Mouse (Mus musculus) 3134 (cell line): Measurements from ENCODE around the gene Snapin.
A peak's percentile ranks its signal among the peaks of the same experiment; 100 is the strongest.

Experiments used
- DNase-seq: peaks from one replicate; pipeline ENCODE4 v3.0.0-alpha.2; 2011; ENCODE audit warnings: low spot score; ENCODE audit not compliant: insufficient read length; ENCODE audit errors: extremely low read depth

The Snapin gene

DNA sequence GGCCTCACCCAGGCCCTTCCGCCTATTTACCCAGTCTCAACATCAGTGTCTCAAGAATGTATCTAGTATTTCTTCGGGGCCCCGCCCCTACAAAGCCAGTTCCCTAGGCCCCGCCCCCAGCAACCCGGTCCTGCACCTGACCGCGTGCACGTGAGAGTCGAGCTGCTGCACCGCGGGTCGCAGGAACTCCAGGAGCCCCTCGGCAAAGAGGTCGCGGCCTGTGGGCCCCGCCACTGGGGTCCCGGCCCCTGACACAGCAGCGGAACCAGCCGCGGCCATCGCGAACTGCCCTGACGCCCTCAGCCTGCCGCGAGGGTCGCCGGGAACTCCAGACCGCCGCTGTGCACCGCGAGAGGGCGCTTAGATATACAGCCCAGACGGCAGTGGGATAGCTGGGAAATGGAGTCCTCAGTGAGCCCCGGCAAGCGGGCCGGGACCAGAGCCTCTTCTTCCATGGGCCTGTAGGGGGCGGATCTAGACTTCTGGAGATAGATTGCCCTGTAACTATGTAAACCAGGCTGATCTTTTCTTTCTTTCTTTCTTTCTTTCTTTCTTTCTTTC is at the start of gene Snapin:
Gene Snapin, minus strand, starts transcription at position 338 of the 561 bp plus-strand sequence.
- peak; percentile 96 for DNase-seq

- DNase-seq = no peak
These were observed 47.1 kb upstream of the Snapin start for GRCm38 (mm10) chr3:90537905-90538296.

- peak; percentile 72 for DNase-seq
These were observed 46.5 kb upstream of the Snapin start, which contains the start of gene S100a16 for GRCm38 (mm10) chr3:90537141-90537904. Gene S100a16 (plus strand): TSS chr3:90537254.

- DNase-seq = no peak
These were observed 44.6 kb upstream of the Snapin start for GRCm38 (mm10) chr3:90535446-90535845.

GRCm38 (mm10) chr3:90531713-90532112 is 40.9 kb upstream of the Snapin start:
- DNase-seq = no peak

DNA sequence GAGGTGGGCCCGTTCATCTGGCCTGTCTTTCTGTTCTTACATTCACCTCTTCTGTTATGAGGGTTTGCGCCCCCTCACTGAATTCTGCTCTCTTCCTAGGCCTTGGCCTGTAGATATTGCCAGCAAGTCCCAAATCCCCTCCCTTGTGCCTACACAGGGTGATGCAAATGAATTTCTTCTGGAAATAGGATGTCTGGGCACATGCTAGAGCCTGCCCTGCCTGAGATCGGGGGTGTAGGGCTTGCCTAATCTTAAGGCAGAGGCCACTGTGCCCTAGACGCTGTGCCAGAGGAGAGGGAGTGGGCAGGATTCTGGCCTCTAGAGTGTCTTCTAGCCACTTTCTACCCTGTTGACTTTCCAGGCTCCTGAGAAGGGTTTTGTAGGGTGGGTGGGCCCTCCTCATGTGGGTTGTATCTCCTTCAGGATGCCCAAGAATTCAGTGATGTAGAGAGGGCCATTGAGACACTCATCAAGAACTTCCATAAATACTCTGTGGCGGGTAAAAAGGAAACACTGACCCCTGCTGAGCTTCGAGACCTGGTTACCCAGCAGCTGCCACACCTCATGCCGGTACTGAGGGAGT is 36.5 kb upstream of the Snapin start:
- no peak for DNase-seq

GRCm38 (mm10) chr3:90526580-90526979 is 35.7 kb upstream of the Snapin start, which contains the start of gene S100a14:
Gene S100a14 (plus strand): TSS chr3:90526856.
- DNase-seq = peak; percentile 42

DNA sequence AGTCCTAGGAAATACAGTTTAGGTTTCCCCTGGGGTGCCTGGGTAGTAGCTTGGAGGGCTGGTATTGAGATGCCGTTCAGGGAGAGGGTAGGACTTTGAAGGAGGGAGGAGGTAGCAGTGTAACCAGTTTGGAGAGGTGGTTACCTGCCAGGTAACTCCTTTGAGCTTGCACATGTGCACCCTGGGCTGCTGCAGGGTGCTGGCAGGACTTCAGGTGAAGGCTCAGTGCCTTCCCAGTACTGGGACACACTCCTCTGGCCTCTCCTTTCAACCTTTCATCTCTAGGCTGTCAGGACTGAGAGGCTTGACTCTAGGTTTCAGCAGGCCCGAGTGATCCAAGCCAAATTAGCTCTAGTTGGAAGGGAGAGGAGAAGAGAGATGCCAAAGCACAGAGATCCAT is 35.2 kb upstream of the Snapin start:
- DNase-seq = no peak

GRCm38 (mm10) chr3:90525421-90525820 is 34.6 kb upstream of the Snapin start:
- DNase-seq = peak; percentile 57

DNA sequence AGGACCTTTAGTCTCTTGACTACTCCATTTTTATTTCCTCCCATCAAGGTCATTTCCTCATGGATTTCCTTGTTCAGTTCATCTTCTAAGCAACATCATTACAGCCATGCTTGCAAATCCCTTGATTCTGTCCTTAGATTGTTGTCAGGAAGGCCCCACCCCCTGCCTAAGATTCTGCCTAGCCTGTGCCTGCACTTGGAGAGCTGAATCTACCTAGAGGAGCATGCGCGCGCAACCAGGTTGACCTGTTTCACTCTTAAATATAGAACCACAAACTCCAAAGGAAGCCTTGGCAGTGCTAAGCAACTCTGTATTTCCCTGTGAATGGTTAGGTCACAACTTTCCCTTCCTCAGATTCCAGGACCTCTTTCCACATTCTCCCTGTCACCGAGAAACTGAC is 26.9 kb upstream of the Snapin start:
- no peak for DNase-seq

DNA sequence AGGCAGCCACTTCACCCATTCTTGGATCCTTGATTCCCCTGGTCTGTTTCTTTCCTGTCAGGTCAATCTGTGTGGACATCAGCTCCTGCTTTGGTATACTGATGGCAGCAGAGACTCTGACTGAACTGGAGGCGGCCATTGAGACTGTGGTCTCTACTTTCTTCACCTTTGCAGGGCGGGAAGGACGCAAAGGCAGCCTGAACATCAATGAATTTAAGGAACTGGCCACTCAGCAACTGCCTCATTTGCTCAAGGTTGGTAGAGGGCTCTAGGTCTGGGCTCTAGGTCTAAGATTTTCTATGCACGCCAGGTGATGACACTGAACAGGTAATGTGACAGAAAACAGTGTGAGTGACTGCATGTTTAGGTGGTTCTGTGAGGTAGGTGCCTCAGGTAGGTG is 25.0 kb upstream of the Snapin start:
- no peak for DNase-seq

DNA sequence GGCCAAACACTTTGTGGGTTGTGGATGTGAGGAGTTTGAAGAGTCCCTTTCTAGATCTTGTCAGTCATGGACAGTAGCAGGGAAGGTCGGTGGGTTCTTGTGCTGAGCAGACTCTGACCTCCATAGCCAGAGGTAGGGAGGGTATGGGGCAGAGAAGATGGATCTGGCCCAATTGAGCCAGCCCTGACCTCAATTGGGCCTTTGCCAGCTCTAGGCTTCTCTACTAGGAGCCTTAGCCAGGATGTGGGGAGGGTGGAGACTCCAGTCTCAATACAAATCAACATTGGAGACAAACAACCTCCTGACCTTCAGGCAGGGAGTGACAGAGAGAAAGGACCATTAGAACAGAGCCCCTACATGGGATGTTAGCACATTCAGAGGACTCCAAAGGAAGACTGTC is 24.4 kb upstream of the Snapin start:
- no peak for DNase-seq

GRCm38 (mm10) chr3:90514691-90515090 is 23.9 kb upstream of the Snapin start:
- peak; percentile 71 for DNase-seq

GRCm38 (mm10) chr3:90513796-90514590 is 23.2 kb upstream of the Snapin start, which contains the start of the genes S100a1 and S100a13:
Gene S100a1 (minus strand): TSS chr3:90514392.
Gene S100a13 (plus strand): TSS chr3:90514435.
- peak; percentile 83 for DNase-seq

DNA sequence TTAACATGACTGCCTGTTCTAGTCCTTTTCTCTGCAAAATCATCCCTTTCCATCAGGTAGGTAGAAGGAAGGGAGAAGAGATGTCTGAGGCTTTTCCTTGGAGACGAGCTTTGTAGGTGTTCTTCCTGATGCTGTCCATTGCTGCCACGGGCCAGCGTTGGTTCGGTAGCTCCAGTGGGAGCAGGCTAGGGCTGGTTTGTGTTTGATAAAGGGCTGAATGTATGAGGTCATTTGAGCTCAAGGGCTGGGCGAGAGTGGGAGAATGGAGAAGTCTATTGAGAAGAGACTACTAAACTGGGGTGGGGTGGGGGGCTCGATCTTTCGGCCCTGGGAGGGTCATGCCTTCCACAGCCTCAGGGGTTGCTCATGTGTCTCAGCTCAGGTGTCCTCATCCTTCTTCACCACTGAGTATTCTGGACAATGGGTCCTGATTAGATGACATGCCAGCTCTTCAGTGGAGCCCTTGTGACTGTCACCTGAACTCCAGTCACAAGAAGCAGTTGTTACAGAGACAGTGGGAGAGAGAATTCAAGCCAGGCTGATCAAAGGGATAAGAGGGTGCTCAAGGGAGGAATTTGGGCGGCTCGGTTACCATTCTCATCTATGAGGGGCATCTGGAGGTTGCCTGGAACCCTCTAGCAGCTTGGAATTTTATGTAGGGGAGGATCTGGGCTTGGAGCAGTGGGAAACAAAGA is 22.3 kb upstream of the Snapin start:
- DNase-seq = no peak

DNA sequence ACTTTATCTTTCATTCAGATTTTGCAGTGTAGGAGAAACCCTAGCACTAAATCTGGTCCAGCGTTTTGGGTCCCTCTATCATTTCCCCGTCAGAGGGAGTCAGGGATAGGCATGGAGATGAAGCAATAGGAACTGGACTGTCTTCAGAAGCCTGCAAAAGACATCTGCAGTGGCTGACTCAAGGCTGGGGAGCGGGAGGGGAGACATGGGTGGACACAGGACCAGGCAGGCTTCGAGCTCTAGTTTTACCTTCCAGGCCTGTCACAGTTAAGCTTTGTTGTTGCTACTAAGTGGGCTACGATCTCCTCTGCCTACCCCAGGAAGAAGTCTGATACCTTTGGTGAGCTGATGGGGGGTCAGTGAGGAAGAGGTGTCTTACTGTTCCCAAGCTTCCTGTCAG is 21.4 kb upstream of the Snapin start:
- DNase-seq = no peak

DNA sequence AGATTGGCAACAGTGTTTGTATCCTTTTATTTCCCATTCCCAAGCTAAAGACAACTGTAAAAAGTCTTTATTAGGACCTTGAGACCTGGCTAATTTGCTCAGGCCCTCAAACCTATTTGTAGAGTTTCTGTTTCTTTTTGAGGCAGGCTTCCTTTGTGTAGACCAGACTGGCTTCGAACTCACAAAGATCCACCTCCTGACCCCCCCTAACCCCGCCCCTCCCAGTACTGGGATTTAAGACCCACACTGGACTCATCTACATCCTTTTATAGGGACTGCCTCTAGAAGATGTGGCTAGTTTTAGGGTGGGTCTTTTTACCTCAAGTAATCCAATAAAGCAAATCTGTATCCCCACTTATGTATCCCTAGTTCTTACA is 18.9 kb upstream of the Snapin start:
- DNase-seq = no peak

GRCm38 (mm10) chr3:90508950-90509746 is 18.3 kb upstream of the Snapin start, which contains the start of gene Chtop:
Gene Chtop (minus strand): TSS chr3:90509498.
- peak; percentile 97 for DNase-seq

GRCm38 (mm10) chr3:90508287-90508949 is 17.6 kb upstream of the Snapin start:
- no peak for DNase-seq
